Mouse (Mus musculus): ENCODE measurements around the gene Kcnk6. TPM values are rescaled to one million over a fixed set of nuclear protein-coding genes. Genes with fewer than 3 reads are reported as not detected.

The Kcnk6 gene
- total RNA-seq (2021), result 1 to 10 TPM; 5.3 to 5.7 TPM

DNA sequence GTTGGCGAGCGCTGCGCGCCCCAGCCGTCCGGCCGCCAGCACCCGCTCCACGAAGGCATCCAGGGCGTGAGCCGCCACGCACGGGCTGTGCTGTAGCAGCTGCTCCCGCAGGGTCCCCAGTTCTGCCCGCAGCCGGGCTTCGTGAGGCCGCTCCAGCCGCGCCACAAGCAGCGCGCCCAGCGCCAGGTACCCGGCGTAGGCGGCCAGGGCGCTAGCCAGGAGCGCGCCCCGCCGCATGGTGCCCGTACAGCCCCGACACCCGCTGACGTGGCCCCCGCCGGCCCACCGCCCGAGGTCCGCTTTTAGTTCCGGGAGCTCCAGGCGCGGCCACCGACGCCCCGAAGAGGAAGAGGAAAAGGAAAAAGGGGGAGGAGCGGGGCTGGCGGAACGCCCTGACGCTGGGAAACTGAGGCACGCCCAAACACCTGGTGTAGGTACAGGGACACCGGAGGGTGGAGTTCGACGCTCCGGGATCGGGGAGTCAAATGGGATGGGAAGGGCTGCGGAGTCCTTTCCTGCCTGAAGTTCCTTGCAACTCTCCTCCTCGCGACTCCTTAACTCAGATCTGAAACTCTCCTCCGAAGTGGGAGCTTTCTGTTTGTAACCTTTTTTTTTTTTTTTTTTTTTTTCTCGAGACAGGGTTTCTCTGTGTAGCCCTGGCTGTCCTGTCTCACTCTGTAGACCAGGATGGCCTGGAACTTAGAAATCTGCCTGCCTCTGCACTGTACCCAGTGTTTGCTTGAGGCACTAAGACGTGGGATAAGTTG is at the start of gene Kcnk6:
Kcnk6 (minus strand) TSS at position 269 of the 767 bp plus-strand sequence.
- peak; percentile 64 for DNase-seq

DNA sequence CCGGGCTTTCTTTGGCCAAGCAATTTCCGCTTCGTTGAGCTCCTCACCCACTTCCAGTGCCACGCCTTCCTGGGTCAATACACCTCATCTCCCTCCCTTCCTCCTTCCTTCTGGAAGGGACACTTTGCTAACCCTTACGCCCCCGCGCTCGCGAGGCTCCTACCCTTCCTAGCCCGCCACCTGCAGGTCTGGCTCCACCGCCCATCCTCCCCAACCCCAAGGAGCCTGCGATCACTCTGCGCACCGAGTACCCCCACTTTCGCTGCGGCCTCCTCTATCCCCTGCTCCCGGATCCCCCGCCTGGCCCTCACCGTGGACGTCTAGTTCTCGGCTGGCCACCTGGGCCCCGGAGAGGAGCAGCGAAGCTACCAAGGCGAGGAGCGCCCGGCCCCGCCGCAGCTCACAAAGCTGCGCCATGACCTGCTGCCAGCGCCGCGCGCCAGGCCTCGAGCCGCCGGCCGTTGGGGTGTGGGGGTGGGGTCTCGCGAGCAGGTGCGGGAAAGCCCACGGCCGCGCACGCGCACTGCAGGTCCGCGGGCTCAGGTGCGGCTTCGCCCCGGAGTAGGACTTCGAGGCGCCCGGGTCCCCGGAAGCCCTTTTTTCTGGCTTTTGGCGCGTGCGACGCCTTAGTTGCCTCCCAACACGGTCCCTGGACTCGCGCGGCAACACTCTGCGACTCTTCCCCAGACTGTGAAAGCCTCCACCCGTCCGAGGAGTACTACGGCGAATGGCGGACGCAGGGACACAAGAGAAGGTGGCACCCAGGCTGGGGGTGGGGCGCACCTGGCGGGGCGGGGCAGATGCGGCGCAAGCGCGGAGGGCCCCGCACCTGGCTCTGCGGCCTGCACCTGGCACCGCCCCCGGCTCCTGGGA is 49.1 kb upstream of the Kcnk6 start, which contains the start of gene Spint2:
Spint2 (minus strand) TSS at position 712 of the 873 bp plus-strand sequence.
- peak; percentile 68 for DNase-seq

DNA sequence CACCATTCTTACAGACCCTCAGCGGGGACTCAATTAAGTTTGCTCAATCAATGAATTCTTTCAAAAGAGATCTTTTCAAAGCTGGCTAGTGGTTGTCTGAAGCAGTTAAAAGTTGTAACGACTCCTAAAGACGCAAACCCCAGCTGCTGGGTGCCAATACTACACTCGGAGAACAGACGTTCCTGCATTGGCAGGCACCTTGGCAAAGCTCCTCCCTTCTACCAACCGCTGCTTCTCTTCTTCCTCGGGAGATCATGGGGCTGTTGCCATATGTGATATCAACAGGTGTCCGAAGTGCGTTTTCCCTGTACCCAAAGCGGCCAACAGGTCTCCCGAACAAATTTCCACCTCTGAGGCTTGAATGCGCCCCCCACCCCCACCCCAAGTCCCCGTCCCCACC is 48.5 kb upstream of the Kcnk6 start:
- no peak for DNase-seq

DNA sequence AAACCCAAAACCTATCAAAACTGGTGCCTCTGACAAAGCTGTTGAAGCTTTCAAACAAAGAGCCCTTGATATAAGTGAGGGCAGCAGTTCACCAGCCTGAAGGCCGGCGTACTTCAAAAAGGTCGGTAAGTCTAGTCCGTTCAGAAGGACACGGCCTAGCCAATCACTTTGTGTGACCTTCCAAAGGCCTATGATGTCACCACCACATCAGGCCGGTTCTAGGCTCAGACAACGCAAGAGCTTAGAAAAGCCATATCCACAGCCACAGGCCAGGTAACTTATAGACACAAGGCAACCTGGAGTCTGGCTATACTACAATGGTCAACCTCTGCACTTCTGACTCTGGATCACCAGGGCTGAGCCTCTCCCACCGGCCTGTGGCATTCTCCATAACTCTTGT is 47.6 kb upstream of the Kcnk6 start:
- DNase-seq, result no peak

GRCm38 (mm10) chr7:29279261-29279660 is 46.9 kb upstream of the Kcnk6 start:
- DNase-seq, result no peak

DNA sequence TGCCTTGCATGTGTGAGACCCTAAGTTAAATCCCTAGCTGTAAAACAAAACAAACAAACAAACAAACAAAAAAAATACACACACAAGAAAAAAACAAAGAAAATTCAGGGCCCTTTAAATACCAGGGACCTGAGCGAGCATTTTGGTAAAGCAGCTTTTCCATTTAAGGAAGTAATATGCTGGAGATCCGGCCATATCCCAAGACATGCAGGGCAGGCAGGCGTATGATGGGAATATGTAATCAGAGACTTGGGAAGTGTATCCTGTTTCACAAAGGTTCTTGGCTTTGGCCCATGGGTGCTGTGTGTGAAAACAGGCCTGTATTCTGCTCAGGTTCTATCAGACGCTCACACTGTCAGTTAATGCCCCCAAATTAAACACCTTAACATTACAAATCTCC is 45.2 kb upstream of the Kcnk6 start:
- no peak for DNase-seq

DNA sequence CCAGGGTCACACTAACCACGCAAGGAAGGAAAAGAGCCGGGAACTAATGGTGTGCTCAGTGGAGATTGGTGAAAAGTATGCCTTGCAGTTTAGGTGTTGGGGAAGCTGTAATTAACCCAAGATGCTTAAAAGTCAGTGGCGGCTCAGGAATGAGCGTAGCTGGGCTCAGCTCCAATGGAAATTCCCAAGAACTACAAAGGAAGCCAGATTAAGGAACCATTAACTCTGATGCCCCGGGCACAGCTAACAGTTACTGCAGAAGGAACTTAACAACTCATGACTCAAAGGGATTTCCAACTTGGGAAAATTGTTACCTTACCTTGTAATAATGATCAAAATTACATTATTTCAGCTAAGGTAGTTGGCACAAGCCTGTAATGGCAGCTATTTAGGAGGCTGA is 44.4 kb upstream of the Kcnk6 start:
- no peak for DNase-seq

DNA sequence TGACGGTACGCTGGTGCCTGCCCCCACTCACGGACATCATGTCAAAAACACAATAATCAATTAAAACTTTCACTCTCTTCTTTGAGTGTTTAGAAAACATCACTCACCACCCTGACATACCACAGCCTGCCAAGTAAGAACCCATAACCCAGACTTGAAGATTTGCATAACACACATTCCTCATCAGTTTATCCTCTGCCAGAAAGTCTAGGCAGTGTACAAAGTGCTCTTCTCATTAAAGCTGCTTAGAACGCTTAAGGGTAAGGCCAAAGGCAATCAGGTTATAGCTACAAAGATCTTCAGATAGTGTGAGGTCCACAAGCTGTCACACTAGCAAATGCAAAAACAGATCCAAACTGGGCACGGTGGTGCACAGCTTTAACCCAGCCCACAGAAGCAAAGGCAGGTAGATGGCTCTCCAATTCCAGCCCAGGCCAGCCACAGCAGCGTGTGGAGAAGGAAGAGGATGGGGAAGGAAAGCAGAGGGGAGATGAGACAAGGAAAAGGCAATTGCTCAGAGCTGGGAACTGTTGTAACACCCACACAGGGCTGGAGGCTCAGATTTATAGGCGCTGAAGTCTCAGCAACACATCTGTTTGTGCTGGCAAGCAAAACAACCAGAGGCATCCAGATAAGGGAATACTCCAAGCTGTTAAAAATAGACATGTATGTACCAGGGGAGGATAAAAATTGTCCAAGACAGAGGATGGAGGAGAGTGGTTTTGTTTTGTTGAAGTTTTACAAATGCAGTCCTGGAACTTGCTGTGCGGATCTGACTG is 39.6 kb upstream of the Kcnk6 start:
- peak; percentile 23 for DNase-seq

GRCm38 (mm10) chr7:29270445-29270844 is 38.1 kb upstream of the Kcnk6 start:
- DNase-seq, result no peak

DNA sequence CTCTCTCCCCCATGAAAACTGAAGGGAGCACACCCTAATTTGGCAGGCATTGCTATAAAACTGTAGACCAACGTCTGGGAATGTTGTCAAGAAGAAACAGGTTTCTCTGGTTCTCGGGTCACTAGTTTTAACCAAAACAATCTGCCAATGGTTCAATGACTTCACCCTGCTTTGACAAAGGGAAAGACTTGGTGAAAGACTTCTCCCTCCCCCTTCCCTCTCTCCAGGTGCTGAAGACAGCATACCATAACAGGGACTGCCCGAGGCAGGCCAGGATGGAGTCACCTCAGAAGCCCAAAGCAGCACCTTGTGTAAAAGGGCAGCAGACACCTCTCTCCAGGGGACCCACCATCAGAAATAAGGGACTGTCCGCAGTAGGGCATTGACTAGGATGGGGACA is 34.6 kb upstream of the Kcnk6 start:
- no peak for DNase-seq

DNA sequence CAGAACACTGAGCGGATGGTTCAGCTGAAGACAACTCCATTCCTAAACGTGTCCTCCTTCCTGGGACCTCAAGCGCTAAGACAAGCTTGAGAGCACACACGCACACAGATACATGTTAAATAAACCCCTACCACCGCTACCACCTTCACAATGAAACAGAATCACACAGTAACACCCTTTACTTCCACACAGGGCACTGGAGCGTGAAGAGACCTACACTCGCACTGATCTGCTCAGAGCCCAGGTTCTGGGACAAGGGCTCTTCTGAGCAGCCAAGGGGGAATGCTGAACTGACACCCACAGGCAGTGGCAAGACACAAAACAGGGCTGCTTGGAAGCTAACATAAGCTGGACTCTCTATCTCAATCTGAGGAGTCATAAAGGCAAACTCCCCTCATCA is 33.3 kb upstream of the Kcnk6 start:
- DNase-seq, result no peak

- no peak for DNase-seq
Measured at GRCm38 (mm10) chr7:29263831-29264230, 31.5 kb upstream of the Kcnk6 start.

GRCm38 (mm10) chr7:29262151-29262550 is 29.8 kb upstream of the Kcnk6 start:
- no peak for DNase-seq

GRCm38 (mm10) chr7:29259781-29260730 is 27.7 kb upstream of the Kcnk6 start:
- no peak for DNase-seq

DNA sequence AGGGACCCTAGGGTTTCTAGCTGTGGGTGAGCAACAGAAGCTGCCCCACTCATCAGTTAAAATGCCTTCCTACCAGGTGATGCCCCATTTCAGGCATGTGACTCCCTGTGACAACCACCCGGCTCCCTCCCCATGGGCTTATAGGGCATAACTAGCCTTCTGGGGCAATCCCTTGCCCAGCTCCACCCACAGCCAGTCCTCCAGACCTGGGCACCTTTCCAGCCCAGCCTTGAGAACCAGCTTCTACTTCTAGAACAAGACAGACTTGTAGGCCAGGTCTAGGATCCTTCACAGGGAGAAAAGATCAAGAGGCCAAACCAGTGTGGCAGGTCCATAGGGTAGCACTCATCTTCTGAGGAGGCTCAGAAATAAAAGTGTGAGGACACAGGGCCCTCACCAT is 25.1 kb upstream of the Kcnk6 start:
- DNase-seq, result no peak

DNA sequence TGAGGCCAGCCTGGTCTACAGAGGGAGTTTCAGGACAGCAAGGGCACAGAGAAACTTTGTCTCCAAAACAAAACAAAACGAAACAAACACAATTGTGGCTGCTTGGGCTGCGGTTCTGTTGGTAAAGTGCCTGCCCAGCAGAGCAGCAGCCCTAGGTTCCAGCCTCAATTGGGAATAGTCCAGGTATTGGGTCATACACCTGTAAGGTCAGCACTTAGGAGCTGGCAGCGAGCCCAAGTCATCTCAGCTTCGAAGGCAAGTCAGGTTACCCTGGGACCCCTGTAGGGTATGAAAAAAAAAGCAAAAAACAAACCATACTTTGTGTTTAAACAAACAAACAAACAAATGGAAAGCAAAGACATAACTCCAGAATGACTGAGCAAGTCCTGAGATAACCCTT is 23.6 kb upstream of the Kcnk6 start:
- no peak for DNase-seq

DNA sequence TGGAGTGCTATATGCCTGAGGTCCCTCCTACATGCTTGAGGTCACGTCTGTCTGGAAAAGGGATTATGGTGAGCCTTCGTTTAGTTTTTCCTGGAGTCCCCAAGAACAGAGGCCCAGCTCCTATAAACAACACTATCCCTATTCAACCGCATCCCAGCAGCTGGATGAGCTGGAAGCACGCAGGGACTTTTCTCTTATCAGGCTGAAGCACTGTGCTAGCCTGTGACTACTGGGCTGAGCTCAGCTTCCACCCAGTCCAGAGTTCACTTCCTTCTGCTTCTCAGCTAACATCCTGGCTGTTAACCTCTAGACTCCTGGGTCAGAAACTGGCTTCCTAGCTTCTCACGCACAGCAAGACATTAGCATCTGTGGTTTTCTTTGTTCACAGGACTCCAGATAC is 21.5 kb upstream of the Kcnk6 start:
- DNase-seq, result no peak

DNA sequence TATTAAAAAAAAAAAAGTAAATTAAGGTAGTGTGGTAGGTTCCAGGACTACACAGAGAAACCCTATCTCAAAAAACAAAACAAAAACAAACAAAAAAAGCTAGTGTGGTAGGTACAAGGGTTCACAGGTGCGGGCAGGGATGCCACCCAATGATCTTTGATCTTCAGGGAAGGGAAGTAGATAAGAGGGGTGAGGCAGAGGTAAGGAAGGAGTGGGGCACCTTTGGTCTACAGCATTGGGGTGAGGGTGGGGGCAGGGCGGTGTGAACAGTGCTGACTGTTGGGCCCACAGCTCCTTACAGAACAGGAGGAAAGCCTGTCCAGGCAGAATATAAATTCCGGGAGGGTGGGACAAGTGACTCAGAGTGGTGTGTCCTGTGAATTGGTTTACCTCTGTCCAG is 18.9 kb upstream of the Kcnk6 start:
- DNase-seq, result no peak

DNA sequence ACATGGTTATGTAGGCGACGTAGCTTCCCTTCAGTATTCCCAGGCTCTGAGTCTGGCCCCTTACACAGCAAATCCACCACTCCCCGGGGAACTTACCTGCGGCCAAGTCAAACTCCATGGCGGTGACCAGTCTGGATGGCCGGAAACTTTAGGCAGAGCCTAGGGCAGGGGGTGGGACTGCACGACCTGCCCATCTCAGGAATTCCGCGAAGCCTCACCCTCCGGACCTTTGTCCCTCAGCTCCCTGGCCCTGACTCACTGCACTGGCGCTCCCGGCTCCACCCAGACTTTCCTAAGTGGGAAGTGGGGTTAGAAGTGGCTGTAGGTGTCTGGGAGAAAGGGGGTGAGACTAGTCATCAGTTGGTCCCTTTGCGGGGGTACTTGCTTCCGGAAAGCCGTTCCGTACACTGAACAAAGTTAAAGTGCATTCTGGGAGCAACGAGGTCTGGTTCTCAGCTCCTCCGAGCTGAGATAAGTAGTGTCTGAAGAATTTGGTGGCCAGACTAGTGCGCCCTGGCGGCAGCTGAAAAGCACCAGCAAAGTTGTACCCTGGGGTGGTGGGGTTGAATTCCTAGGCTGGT is 16.0 kb upstream of the Kcnk6 start, which contains the start of gene 2200002D01Rik:
2200002D01Rik (minus strand) TSS at position 206 of the 581 bp plus-strand sequence.
- DNase-seq, result peak; percentile 39

DNA sequence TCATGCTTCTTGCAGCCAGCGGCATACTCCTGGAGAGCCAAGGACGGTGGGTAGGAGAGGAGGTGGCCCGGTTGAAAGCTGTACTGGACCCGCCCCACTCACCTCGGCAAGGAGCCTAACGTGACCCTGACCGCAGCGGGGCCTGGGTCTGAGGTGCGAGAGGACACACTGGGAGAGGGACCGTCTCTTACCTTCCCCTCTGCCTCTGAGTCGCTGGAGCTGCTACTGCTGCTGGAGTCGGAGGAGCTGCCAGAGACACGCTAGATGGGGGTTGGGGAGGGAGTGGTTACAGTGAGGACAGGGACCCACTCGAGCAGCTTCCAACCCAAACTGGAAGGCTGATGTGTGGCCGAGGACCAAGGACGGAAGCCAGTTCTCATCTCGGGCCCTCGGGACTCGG is 15.4 kb upstream of the Kcnk6 start:
- DNase-seq, result peak; percentile 40

GRCm38 (mm10) chr7:29247314-29247700 is 15.0 kb upstream of the Kcnk6 start:
- DNase-seq, result peak; percentile 92

All from heart, postnatal 4 days (tissue).